In the genomic region with DNA sequence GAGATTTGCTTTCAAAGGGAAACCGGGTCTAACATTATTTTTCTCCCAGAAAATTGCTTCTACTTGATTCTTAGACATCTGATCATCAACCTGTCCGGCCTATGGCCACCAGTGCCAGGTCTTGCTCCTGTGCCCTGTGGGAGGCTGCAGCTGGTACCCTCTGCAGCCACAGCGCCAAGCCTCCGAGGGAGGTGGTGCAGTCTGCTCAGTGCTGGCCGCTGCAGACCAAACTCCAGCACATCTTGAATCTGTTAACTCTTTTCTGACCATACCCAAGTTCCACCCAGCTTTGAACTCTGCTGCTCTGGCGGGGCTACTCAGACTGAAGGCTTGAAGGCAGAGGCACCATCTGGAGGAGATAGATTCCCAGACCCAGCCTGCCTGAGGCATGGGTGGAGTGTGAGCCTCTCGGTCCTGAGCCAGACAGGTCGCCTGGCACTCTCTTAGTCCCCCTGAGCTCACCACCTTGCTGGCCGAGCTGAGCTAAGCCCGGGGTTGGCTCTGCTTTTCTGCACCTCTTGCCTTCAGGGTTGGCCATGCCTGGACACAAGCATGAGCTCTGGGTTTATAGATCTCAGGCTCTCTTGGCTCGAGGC, we compare ENCODE assay signal across 8 mouse cellular contexts. TPM values are rescaled to one million over a fixed set of nuclear protein-coding genes. Genes with fewer than 3 reads are reported as not detected.
A peak's percentile ranks its signal among the peaks of the same experiment; 100 is the strongest.
DNase-seq lines count a peak whose midpoint lies in the region; ATAC-seq lines count a peak whose summit lies in the region.
"Had no signal": no experiment of that assay in that cellular context is flagged by ENCODE, and none has a peak within 500 bp of the region (broad histone marks: within the 10 kb centered on the region; RNA-seq: fewer than 3 reads in every experiment).

Tbr1 (plus strand) TSS at position 275 of the 596 bp plus-strand sequence.

- H3K27me3 ChIP-seq in lung, embryonic 16.5 days (ENCODE audit: control insufficient read depth, insufficient read depth, low read depth, low read length), result peaks cover 41% of the 10 kb centered on the region
- H3K27me3 ChIP-seq in hindbrain, embryonic 16.5 days (replicated peaks; ENCODE audit: control insufficient read depth, insufficient read depth, low read length), result peaks cover 34% of the 10 kb centered on the region
- H3K27me3 ChIP-seq in liver, embryonic 13.5 days, result peaks cover 69% of the 10 kb centered on the region

- no peak for ATAC-seq in lung, embryonic 16.5 days (ENCODE audit: low read depth)
- peak; percentile 50; the same call in 1 of the 2 replicates for ATAC-seq in hindbrain, embryonic 16.5 days
- peak; percentile 65; the same call in 1 of the 2 replicates for ATAC-seq in liver, embryonic 13.5 days (ENCODE audit: low read depth)
- no peak for ATAC-seq in granulocyte monocyte progenitor cell, adult 5-6 weeks (replicated peaks; ENCODE audit: poor library complexity, severe bottlenecking)

- H3K36me3 ChIP-seq in lung, embryonic 16.5 days (ENCODE audit: control insufficient read depth, insufficient read depth, low read length), result no peaks in the 10 kb centered on the region
- no peaks in the 10 kb centered on the region for H3K36me3 ChIP-seq in hindbrain, embryonic 16.5 days (ENCODE audit: control insufficient read depth, insufficient read depth, low read length)
- H3K36me3 ChIP-seq in liver, embryonic 13.5 days, result peaks cover 12% of the 10 kb centered on the region

- WGBS in lung, embryonic 16.5 days, result 10% methylated on average over 11 of the region's 11 CpGs
- WGBS in hindbrain, embryonic 16.5 days, result 10% methylated on average over 11 of the region's 11 CpGs
- WGBS in liver, embryonic 13.5 days (ENCODE audit: insufficient replicate concordance), result 7% methylated on average over 11 of the region's 11 CpGs

- H3K4me2 ChIP-seq in lung, embryonic 16.5 days (ENCODE audit: low read depth, low read length), result peak within 1 kb of the TSS; percentile 25; the same call in 1 of the 2 replicates
- H3K4me2 ChIP-seq in hindbrain, embryonic 16.5 days (ENCODE audit: low read length), result peak within 1 kb of the TSS; percentile 17; the same call in 1 of the 2 replicates
- peak within 1 kb of the TSS; percentile 13; the same call in 1 of the 2 replicates for H3K4me2 ChIP-seq in liver, embryonic 13.5 days

- H3K9ac ChIP-seq in lung, embryonic 16.5 days (ENCODE audit: low read length), result no peak within 1 kb of the TSS
- H3K9ac ChIP-seq in hindbrain, embryonic 16.5 days (ENCODE audit: low read depth, low read length), result no peak within 1 kb of the TSS
- H3K9ac ChIP-seq in liver, embryonic 13.5 days, result no peak within 1 kb of the TSS

- peaks cover 17% of the 10 kb centered on the region for H3K4me1 ChIP-seq in lung, embryonic 16.5 days (replicated peaks; ENCODE audit: control insufficient read depth, insufficient read depth, low read length)
- peaks cover 10% of the 10 kb centered on the region for H3K4me1 ChIP-seq in hindbrain, embryonic 16.5 days (ENCODE audit: control insufficient read depth, insufficient read depth, low read depth, low read length)
- peaks cover 9% of the 10 kb centered on the region; the same call in 1 of the 2 replicates for H3K4me1 ChIP-seq in liver, embryonic 13.5 days (replicated peaks)

- no peak for DNase-seq in lung, adult 18-20 months
- DNase-seq in embryo, embryonic 9.5 days (ENCODE audit: extremely low spot score), result peak; percentile 45
- no peak for DNase-seq in liver, embryonic 13.5 days
- no peak for DNase-seq in T-cell, adult 2 months (ENCODE audit: low spot score)

- no peaks in the 10 kb centered on the region for H3K9me3 ChIP-seq in lung, embryonic 16.5 days (ENCODE audit: control insufficient read depth, low read length)
- H3K9me3 ChIP-seq in hindbrain, embryonic 16.5 days (ENCODE audit: control insufficient read depth, low read length), result no peaks in the 10 kb centered on the region
- H3K9me3 ChIP-seq in liver, embryonic 13.5 days (replicated peaks), result no peaks in the 10 kb centered on the region

- H3K27ac ChIP-seq in lung, embryonic 16.5 days (ENCODE audit: low read length), result no peak within 1 kb of the TSS
- no peak within 1 kb of the TSS for H3K27ac ChIP-seq in hindbrain, embryonic 16.5 days (ENCODE audit: low read depth, low read length)
- H3K27ac ChIP-seq in liver, embryonic 13.5 days, result no peak within 1 kb of the TSS

- H3K4me3 ChIP-seq in lung, embryonic 16.5 days (ENCODE audit: low read length), result peak within 1 kb of the TSS; percentile 16; the same call in 1 of the 2 replicates
- no peak within 1 kb of the TSS; the same call in 1 of the 2 replicates for H3K4me3 ChIP-seq in hindbrain, embryonic 16.5 days (ENCODE audit: low read length)
- H3K4me3 ChIP-seq in liver, embryonic 13.5 days (replicated peaks), result no peak within 1 kb of the TSS; the same call in 1 of the 2 replicates

RNA-seq across cellular contexts. Expression of gene Tbr1, which starts in this region (rescaled TPM):
- 0.04 TPM in 1 of 2 replicates, not detected in the other for polyA plus RNA-seq in lung, embryonic 16.5 days (2015; fragmentation: Nextera tagmentation; extraction: Ambion mirVana)
- polyA plus RNA-seq in hindbrain, embryonic 16.5 days (2015; fragmentation: Nextera tagmentation; extraction: Ambion mirVana), result 0.45 and 1.4 TPM in 2 replicates
- not detected in 2 replicates for polyA plus RNA-seq in liver, embryonic 13.5 days (2015; fragmentation: Nextera tagmentation; extraction: Ambion mirVana)
- total RNA-seq in granulocyte monocyte progenitor cell, adult 5-6 weeks (2014; fragmentation: Nextera tagmentation), result 0.49 TPM in 1 of 2 replicates, not detected in the other
- total RNA-seq in granulocyte monocyte progenitor cell, adult 5-6 weeks (2017), result not detected in 2 replicates
- polyA plus RNA-seq: large intestine, adult 2 months had no signal

Comparison
In these comparisons a context has a peak if more than half of its experiments do, and no peak if none do; other contexts are left out.
1. Peak in ATAC-seq and H3K4me2 ChIP-seq in liver, embryonic 13.5 days; RNA of the gene not detected or under 1 TPM.